Mouse (Mus musculus) CD8-positive naive resting alpha-beta T cell, adult 57 days (primary cell): ENCODE results near the gene Thumpd3. TPM values are rescaled to one million over a fixed set of nuclear protein-coding genes. Genes with fewer than 3 reads are reported as not detected.

ENCODE experiments used
- total RNA-seq: library from RNA; stranded (reverse); gene quantifications from one replicate; pipeline ENCODE4 v1.2.4, GENCODE M21; 2023

The Thumpd3 gene
- 46.1 TPM for total RNA-seq

GRCm38 (mm10) chr6:113046041-113046975, at the start of gene Thumpd3:
Gene Thumpd3, plus strand, starts transcription at chr6:113046225.

GRCm38 (mm10) chr6:113076686-113077516, 30.9 kb downstream of the Thumpd3 start, which contains the start of gene Setd5:
Gene Setd5, plus strand, starts transcription at chr6:113077365.

Other genes starting within 250 kb of the Thumpd3 start
- gene Srgap3, start 99.0 kb upstream of the Thumpd3 start, total RNA-seq, result 2.6 TPM
- gene Setd5, start 31.1 kb downstream of the Thumpd3 start, total RNA-seq, result 106 TPM
- 1.2 TPM for gene Lhfpl4, start 149.2 kb downstream of the Thumpd3 start, total RNA-seq
- 35.7 TPM for gene Mtmr14, start 191.6 kb downstream of the Thumpd3 start, total RNA-seq
- 2.1 TPM for gene Cpne9, start 236.1 kb downstream of the Thumpd3 start, total RNA-seq